Mouse (Mus musculus): ENCODE measurements at regions not wholly inside any gene's neighbourhood (a gene's known extent, or its start where the extent isn't known, plus 50 kb on each side); places are given as distances from the start of the nearest gene placed in this dataset.

GRCm38 (mm10) chr12:109738911-109739310 lies 138.8 kb upstream of the Rtl1 start:
- TF ChIP-seq CTCF (IDR thresholded peaks at IDR 0.05; ENCODE audit: low read depth, low read length): no peak
- no peak for TF ChIP-seq GATA1 (IDR thresholded peaks at IDR 0.05; ENCODE audit: borderline replicate concordance, low read length)
- TF ChIP-seq POLR2AphosphoS5 (IDR thresholded peaks at IDR 0.05; ENCODE audit: insufficient replicate concordance, low read depth, low read length): no peak
- TF ChIP-seq GATA2 (IDR thresholded peaks at IDR 0.05; ENCODE audit: borderline replicate concordance, low read depth, low read length): no peak
